Mouse (Mus musculus) bone marrow, adult 2 months (tissue): ENCODE measurements around the gene Stkld1. TPM values are rescaled to one million over a fixed set of nuclear protein-coding genes. Genes with fewer than 3 reads are reported as not detected.
"Not testable (repeated sequence)": the region's sequence is repeated elsewhere in the genome, so short reads cannot be mapped to it uniquely, and the experiment has no call there.

Experiments used
- H3K27ac ChIP-seq: fragments of 200-500 bp; 2 replicates; pipeline ENCODE4 v1.5.1; 2012; ENCODE audit warnings: low read depth, mild to moderate bottlenecking, control low read depth, inconsistent platforms, low read length; ENCODE audit not compliant: control insufficient read depth, poor library complexity, insufficient read depth
- H3K4me1 ChIP-seq: fragments of 200-500 bp; 2 replicates; pipeline ENCODE4 v1.6.1; 2011; ENCODE audit warnings: low read length; ENCODE audit not compliant: control insufficient read depth, insufficient read depth
- H3K4me3 ChIP-seq: fragments of 200-500 bp; replicated peaks from 2 replicates; pipeline ENCODE3; 2011; ENCODE audit warnings: mild to moderate bottlenecking, low read depth, low read length, control low read depth; ENCODE audit not compliant: control insufficient read depth
- CTCF ChIP-seq: fragments of 200-500 bp; IDR thresholded peaks from 2 replicates; pipeline ENCODE4 v1.5.1; 2011; ENCODE audit warnings: low read length, control low read depth; ENCODE audit not compliant: control insufficient read depth, insufficient read depth
- POLR2A ChIP-seq: fragments of 200-500 bp; IDR thresholded peaks from 2 replicates; pipeline ENCODE4 v1.6.1; 2011; ENCODE audit warnings: low read depth, mild to moderate bottlenecking, control low read depth, low read length, borderline replicate concordance; ENCODE audit not compliant: control insufficient read depth
- WGBS: fragments of 180-500 bp; shearing (Covaris S2); methylation state at CpG from one replicate; pipeline ENCODE4 v1.1.7; 2018; 5-methylcytosine and 5-hydroxymethylcytosine counted together
- polyA plus RNA-seq: library from polyadenylated mRNA; stranded (reverse); fragments of >200 nt; gene quantifications from 2 replicates; pipeline ENCODE4 v1.2.4, GENCODE M21; 2011; ENCODE audit warnings: low replicate concordance; ENCODE audit not compliant: missing spikeins, insufficient read depth, insufficient read length

Stkld1 gene
- polyA plus RNA-seq = 0.70 TPM in 1 of 2 replicates, not detected in the other

- H3K4me3 ChIP-seq = peak within 1 kb of the TSS; percentile 96
- peak within 1 kb of the TSS; percentile 96 for H3K27ac ChIP-seq
- TF ChIP-seq CTCF = no peak
- peak; percentile 94; the same call in 1 of the 2 replicates for TF ChIP-seq POLR2A
- WGBS = 1% methylated on average over 62 of the region's 70 CpGs
- peaks cover 9% of the 10 kb centered on the region for H3K4me1 ChIP-seq
These were observed at the start of gene Stkld1, which contains the start of gene Surf4 for GRCm38 (mm10) chr2:26933304-26934055. Gene Stkld1 (plus strand): TSS chr2:26934047. Gene Surf4 (minus strand): TSS chr2:26933928.

DNA sequence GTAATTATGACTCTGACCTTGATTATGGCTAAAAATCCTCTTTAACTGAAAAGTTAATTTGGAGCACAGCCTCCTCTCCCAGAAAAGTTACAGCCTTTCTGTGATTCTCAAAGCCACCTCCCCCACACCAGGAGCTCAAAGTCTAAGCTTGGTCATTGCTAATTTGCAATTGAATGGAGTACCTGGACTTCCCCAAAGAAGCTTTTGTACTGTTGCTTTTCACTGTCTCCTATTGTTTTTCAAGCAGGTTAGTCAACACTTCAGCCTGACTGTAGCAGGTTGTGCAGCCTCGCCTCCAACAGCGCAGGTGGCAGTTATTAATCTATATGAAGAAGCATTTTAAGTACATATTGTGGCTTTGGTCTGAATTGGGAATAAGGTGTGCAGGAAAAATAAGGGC lies 48.3 kb upstream of the Stkld1 start:
- H3K4me1 ChIP-seq, H3K27ac ChIP-seq, H3K4me3 ChIP-seq: not testable (repeated sequence)
- 86% methylated on average over 2 of the region's 2 CpGs for WGBS

GRCm38 (mm10) chr2:26886170-26886569 lies 47.7 kb upstream of the Stkld1 start:
- H3K4me3 ChIP-seq, H3K27ac ChIP-seq, H3K4me1 ChIP-seq: not testable (repeated sequence)
- WGBS = 78% methylated on average over 4 of the region's 4 CpGs

DNA sequence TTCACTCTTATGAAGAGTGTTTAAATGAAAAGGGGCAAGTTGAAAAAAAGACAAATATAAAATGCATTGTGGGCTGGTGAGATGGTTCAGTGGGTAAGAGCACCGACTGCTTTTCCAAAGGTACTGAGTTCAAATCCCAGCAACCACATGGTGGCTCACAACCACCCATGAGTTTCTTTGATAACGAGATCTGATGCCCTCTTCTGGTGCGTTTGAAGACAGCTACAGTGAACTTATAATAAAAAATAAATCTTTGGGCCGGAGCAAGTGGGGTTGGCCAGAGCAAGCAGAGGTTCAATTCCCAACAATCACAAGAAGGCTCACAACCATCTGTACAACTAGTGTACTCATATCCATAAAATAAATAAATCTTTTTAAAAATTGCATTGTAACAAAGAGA lies 37.9 kb upstream of the Stkld1 start:
- no peak overlapping the region for H3K27ac ChIP-seq
- no peaks in the 10 kb centered on the region for H3K4me1 ChIP-seq
- TF ChIP-seq CTCF (no peak), POLR2A (no peak)
- H3K4me3 ChIP-seq = no peak overlapping the region
- 81% methylated on average over 4 of the region's 4 CpGs for WGBS

- H3K27ac ChIP-seq = no peak overlapping the region
- H3K4me3 ChIP-seq = no peak overlapping the region
- no peak for TF ChIP-seq POLR2A
- TF ChIP-seq CTCF = no peak
- 44% methylated on average over 1 of the region's 1 CpGs for WGBS
- H3K4me1 ChIP-seq = peaks cover 4% of the 10 kb centered on the region; the same call in 1 of the 2 replicates
These were observed 33.1 kb upstream of the Stkld1 start for GRCm38 (mm10) chr2:26900731-26901130.

DNA sequence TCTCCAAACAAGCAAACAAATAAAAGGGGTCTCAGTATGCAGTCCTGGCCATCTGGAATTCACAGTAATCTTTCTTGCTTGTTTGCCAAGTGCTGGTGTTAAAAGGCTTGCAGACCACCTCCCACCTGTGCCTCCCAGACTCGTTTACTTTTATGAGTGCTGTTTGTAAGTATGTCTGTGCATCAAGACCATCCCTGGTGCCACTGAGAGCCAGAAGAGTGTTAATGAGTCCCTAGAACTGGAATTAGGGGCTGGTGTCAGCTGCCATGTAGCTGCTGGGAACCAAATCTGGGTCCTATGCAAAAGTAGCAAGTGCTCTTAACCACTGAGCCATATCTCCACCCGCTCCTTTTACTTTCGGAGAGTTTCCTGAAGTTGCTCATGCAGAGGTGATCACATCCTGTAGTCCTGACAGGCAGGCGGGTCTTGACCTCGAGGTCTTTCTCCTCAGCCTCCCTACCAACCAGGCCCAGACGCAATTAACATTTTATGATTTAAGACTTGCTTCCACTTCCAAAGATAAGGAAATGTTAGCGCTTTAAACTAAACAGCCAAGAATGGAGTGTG lies 31.9 kb upstream of the Stkld1 start:
- WGBS = 6% methylated on average over 7 of the region's 7 CpGs
- no peak overlapping the region for H3K27ac ChIP-seq
- H3K4me3 ChIP-seq = peak overlapping the region; percentile 48
- no peak for TF ChIP-seq CTCF
- TF ChIP-seq POLR2A = no peak
- H3K4me1 ChIP-seq = peaks cover 4% of the 10 kb centered on the region; the same call in 1 of the 2 replicates

DNA sequence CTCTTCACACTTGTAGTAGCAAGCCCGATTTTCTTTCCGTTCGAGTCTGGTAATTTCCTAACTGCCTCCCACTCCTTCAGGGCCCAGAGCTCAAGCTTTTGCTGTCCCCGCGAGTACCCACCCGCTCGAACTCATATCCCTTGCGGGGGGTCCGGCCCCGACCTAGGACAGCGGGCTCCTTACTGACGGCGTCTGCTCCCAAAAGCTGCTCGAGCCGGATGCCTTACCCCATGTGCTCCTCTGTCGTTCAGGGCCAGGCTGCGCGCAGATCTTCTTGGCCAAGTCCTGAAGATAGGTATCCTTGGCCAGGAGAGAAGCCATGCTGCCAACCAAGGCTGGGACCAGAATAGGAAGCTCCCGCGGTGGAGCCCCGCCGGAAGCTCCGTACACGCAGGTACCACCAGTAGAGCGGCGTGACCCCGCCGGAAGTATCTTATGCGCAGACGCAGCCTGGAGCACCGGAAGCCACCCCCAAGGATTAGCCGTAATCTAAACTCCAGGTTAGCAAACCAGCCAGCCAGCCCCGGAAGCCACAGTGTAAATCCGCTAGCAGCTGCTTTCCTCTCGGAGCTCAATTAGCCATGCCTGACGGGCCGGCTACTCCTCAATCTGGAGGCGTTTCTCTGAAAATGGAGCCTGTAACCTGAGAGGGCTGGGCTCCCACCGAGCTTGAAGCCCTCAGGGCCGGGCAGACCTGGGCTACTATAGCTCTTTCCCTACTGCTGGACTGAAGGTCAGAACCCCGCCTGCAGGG lies 31.2 kb upstream of the Stkld1 start, which contains the start of gene Surf6:
Gene Surf6, minus strand, starts transcription at position 413 of the 754 bp plus-strand sequence.
- H3K27ac ChIP-seq = peak within 1 kb of the TSS; percentile 79
- WGBS = under 1% methylated on average over 41 of the region's 41 CpGs
- H3K4me3 ChIP-seq = peak within 1 kb of the TSS; percentile 95
- TF ChIP-seq CTCF (no peak), POLR2A (peak; percentile 62; the same call in 1 of the 2 replicates)
- peaks cover 4% of the 10 kb centered on the region; the same call in 1 of the 2 replicates for H3K4me1 ChIP-seq

GRCm38 (mm10) chr2:26903311-26903710 lies 30.5 kb upstream of the Stkld1 start:
- Histone ChIP-seq H3K27ac (peak overlapping the region; percentile 79), H3K4me1 (peaks cover 4% of the 10 kb centered on the region; the same call in 1 of the 2 replicates), H3K4me3 (peak overlapping the region; percentile 95)
- TF ChIP-seq CTCF = no peak
- no peak for TF ChIP-seq POLR2A
- 6% methylated on average over 7 of the region's 7 CpGs for WGBS
